Mouse (Mus musculus) intestine, postnatal 0 days (tissue): ENCODE data around the gene Dnlz. TPM values are rescaled to one million over a fixed set of nuclear protein-coding genes. Genes with fewer than 3 reads are reported as not detected.
A peak's percentile ranks its signal among the peaks of the same experiment; 100 is the strongest.

Experiments used
- ATAC-seq: fragments of 200-750 bp; cut with Nextera tagmentation; 2 replicates; pipeline ENCODE4 v1.8.0; 2017; ENCODE audit warnings: mild to moderate bottlenecking, moderate TSS enrichment, moderate library complexity
- H3K27ac ChIP-seq: fragments of 300-500 bp; sonication (generic); 2 replicates; pipeline ENCODE4 v1.5.1; 2014; ENCODE audit warnings: mild to moderate bottlenecking, low read depth, low read length, moderate library complexity
- H3K27me3 ChIP-seq: fragments of 300-500 bp; sonication (generic); replicated peaks from 2 replicates; pipeline ENCODE4 v1.6.1; 2014; ENCODE audit warnings: low read length, mixed read lengths; ENCODE audit not compliant: control insufficient read depth, insufficient read depth
- H3K36me3 ChIP-seq: fragments of 300-500 bp; sonication (generic); 2 replicates; pipeline ENCODE4 v1.6.1; 2014; ENCODE audit warnings: mild to moderate bottlenecking, moderate library complexity; ENCODE audit not compliant: control insufficient read depth, insufficient read depth
- H3K4me1 ChIP-seq: fragments of 300-500 bp; sonication (generic); replicated peaks from 2 replicates; pipeline ENCODE4 v1.6.1; 2014; ENCODE audit warnings: antibody characterized with exemption, low read length, mixed read lengths; ENCODE audit not compliant: control insufficient read depth, insufficient read depth
- H3K4me2 ChIP-seq: fragments of 300-500 bp; sonication (generic); replicated peaks from 2 replicates; pipeline ENCODE4 v1.6.1; 2014; ENCODE audit warnings: low read depth, mild to moderate bottlenecking, moderate library complexity
- H3K4me3 ChIP-seq: fragments of 300-500 bp; sonication (generic); 2 replicates; pipeline ENCODE4 v1.5.1; 2014; ENCODE audit warnings: low read depth, low read length
- H3K9ac ChIP-seq: fragments of 300-500 bp; sonication (generic); 2 replicates; pipeline ENCODE4 v1.6.1; 2014; ENCODE audit warnings: mild to moderate bottlenecking, low read depth, low read length
- H3K9me3 ChIP-seq: fragments of 300-500 bp; sonication (generic); 2 replicates; pipeline ENCODE4 v1.6.1; 2016; ENCODE audit warnings: mixed run types; ENCODE audit not compliant: control insufficient read depth
- CTCF ChIP-seq: sonication (generic); IDR thresholded peaks from 2 replicates; pipeline ENCODE4 v1.5.1; 2016; ENCODE audit warnings: low read depth, mild to moderate bottlenecking, control low read depth, antibody characterized with exemption, moderate library complexity
- WGBS: fragments of 180-500 bp; shearing (Covaris S2); extraction: QIAGEN DNeasy Blood & Tissue Kit; methylation state at CpG from one replicate; pipeline ENCODE4 v1.1.7; 2014; 5-methylcytosine and 5-hydroxymethylcytosine counted together
- polyA plus RNA-seq: library from polyadenylated mRNA; unstranded; fragments of >200 nt; fragmentation: Nextera tagmentation; extraction: Ambion mirVana; gene quantifications from 2 replicates; pipeline ENCODE4 v1.2.1, GENCODE M21; 2015

Dnlz gene
- polyA plus RNA-seq, 1 experiment from 2014 or later: 17.0 TPM

DNA sequence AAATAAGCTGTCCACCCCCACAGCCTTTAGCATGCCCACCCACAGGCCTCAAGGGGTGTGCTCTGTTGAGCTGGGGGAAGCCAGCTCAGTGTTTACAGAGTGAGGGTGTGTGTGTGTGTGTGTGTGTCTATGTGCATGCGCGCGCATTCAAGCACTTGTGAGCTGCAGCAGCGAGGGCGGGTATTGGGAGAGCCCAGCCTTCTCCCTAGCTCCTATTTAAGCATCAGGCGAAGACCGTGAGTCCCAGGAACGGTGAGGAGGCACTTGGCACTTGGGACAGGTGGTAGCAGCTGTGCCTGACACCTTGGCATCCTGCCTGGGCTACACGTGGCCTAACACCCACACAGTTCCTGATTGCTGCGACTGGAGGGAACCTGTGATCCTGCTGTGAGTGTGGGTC, 9.9 kb downstream of the Dnlz start:
- Histone ChIP-seq H3K9ac (no peak overlapping the region), H3K27ac (peak overlapping the region; percentile 64), H3K4me1 (0 out of 2 replicates have a peak, but pooled peaks cover 3% of the 10 kb centered on the region), H3K9me3 (no peaks in the 10 kb centered on the region), H3K36me3 (peaks cover 22% of the 10 kb centered on the region; the same call in 1 of the 2 replicates), H3K4me2 (no peak overlapping the region), H3K27me3 (no peaks in the 10 kb centered on the region), H3K4me3 (no peak overlapping the region)
- no peak for TF ChIP-seq CTCF
- ATAC-seq: peak; percentile 24
- WGBS: 44% methylated on average over 10 of the region's 10 CpGs

DNA sequence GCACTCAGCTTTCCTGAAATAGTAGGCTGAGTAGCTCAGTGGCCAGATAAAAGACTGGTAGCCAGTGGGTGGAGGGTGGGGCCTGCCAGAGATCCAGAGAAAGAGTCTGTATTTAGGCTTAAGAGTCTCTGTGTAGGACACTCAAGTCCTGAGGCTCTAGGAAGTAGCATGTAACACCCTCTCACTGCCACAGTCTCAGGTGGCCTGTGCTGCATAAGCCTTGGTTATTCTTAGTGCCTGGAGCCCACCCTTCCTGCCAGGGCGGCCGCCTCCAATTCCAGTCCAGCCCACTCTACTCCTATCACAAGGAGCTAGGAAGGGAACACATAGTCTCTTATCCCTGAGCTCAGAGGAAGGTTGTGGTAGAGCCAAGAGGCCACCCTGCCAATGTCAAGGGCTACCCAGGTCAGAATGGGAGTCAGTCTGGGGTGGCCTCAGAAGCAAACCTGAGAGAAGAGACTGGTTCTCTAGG, 10.4 kb downstream of the Dnlz start:
- Histone ChIP-seq H3K27ac (peak overlapping the region; percentile 64), H3K27me3 (no peaks in the 10 kb centered on the region), H3K4me3 (no peak overlapping the region), H3K4me2 (no peak overlapping the region), H3K4me1 (0 out of 2 replicates have a peak, but pooled peaks cover 3% of the 10 kb centered on the region), H3K9me3 (no peaks in the 10 kb centered on the region), H3K36me3 (peaks cover 22% of the 10 kb centered on the region; the same call in 1 of the 2 replicates), H3K9ac (no peak overlapping the region)
- no peak for ATAC-seq
- 92% methylated on average over 2 of the region's 2 CpGs for WGBS
- TF ChIP-seq CTCF: no peak

GRCm38 (mm10) chr2:26339204-26339551, 12.7 kb downstream of the Dnlz start:
- Histone ChIP-seq H3K4me1 (0 out of 2 replicates have a peak, but pooled peaks cover 3% of the 10 kb centered on the region), H3K4me2 (no peak overlapping the region), H3K36me3 (peaks cover 13% of the 10 kb centered on the region; the same call in 1 of the 2 replicates), H3K27me3 (no peaks in the 10 kb centered on the region), H3K9me3 (no peaks in the 10 kb centered on the region), H3K9ac (no peak overlapping the region), H3K4me3 (no peak overlapping the region), H3K27ac (no peak overlapping the region)
- TF ChIP-seq CTCF: no peak
- 78% methylated on average over 5 of the region's 5 CpGs for WGBS
- no peak for ATAC-seq

DNA sequence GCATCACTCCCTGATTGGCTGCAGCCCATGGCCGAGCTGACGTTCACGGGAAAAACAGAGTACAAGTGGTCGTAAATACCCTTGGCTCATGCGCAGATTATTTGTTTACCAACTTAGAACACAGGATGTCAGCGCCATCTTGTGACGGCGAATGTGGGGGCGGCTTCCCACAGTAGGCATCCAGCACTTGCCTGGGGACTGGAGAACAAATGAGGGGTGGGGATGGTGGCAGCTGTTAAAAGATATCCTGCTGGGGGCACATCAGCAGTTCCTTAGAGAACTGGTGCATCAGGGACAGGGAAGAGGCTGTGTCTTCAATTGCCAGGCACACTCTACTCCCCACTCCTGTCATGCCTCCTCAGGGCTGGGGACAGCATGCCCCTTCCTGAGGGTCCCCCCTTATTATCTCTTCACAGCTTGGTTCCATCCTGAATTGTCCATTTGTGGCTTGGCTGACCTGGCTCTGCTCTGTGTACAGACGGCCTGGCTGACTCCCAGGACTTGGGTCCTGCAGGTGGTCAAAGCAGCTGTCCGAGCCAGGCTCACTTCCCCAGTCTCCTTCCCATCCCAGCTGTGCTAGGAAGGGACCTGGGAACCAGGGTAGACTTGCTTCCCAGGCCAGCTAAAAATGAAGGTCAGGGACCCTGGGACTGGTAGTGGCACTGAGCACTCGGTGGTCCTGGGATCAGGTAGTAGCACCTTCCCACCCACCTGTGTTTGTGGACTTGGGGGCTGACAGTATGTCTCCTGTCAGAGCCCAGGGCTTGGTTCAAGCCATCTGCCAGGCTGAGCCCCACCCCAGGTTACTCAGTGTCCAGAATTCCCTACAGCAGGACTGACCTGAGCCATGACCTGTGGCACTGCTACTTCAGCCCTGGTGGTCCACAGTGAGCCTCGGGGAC, 13.4 kb downstream of the Dnlz start:
- Histone ChIP-seq H3K27ac (no peak overlapping the region), H3K9ac (no peak overlapping the region), H3K4me2 (no peak overlapping the region), H3K4me3 (no peak overlapping the region), H3K4me1 (0 out of 2 replicates have a peak, but pooled peaks cover 3% of the 10 kb centered on the region), H3K9me3 (no peaks in the 10 kb centered on the region), H3K36me3 (peaks cover 13% of the 10 kb centered on the region; the same call in 1 of the 2 replicates), H3K27me3 (no peaks in the 10 kb centered on the region)
- no peak for TF ChIP-seq CTCF
- ATAC-seq: no peak
- WGBS: 81% methylated on average over 8 of the region's 13 CpGs

DNA sequence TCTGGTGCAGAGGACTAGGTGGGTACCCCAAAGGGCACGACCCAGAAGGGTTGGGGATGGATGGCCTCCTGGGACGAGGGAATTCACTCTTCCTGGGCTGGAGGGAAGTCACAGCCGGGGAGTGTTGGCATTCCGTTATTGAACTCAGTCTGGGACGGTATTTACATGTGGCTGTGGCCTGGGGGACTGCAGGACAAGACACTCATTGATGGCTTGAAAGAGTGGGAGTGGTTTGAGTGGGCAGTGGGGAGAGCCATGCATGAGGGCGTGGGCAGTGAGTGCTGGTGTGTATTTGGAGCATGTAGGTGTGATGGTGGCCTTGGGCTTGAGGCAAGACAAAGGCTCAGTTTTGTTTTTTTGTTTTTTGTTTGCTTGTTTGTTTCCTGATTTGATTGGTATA, 21.2 kb downstream of the Dnlz start:
- H3K4me1 ChIP-seq: no peaks in the 10 kb centered on the region
- H3K27ac ChIP-seq: no peak overlapping the region
- WGBS: 75% methylated on average over 6 of the region's 6 CpGs
- no peak overlapping the region for H3K4me3 ChIP-seq
- H3K4me2 ChIP-seq: no peak overlapping the region
- H3K36me3 ChIP-seq: peaks cover 16% of the 10 kb centered on the region; the same call in 1 of the 2 replicates
- H3K27me3 ChIP-seq: no peaks in the 10 kb centered on the region
- H3K9ac ChIP-seq: no peak overlapping the region
- no peaks in the 10 kb centered on the region for H3K9me3 ChIP-seq
- no peak for TF ChIP-seq CTCF
- ATAC-seq: no peak

GRCm38 (mm10) chr2:26330056-26330468, 21.8 kb downstream of the Dnlz start:
- no peak for ATAC-seq
- TF ChIP-seq CTCF: no peak
- Histone ChIP-seq H3K27me3 (no peaks in the 10 kb centered on the region), H3K4me1 (no peaks in the 10 kb centered on the region), H3K36me3 (peaks cover 20% of the 10 kb centered on the region; the same call in 1 of the 2 replicates), H3K4me3 (no peak overlapping the region), H3K9ac (no peak overlapping the region), H3K27ac (no peak overlapping the region), H3K4me2 (no peak overlapping the region), H3K9me3 (no peaks in the 10 kb centered on the region)
- WGBS: 97% methylated on average over 4 of the region's 4 CpGs
